Mouse (Mus musculus) hindbrain, embryonic 13.5 days (tissue): ENCODE measurements around the gene Adcy9. TPM values are rescaled to one million over a fixed set of nuclear protein-coding genes. Genes with fewer than 3 reads are reported as not detected.

ENCODE experiments used
- polyA plus RNA-seq: library from polyadenylated mRNA; unstranded; fragments of >200 nt; fragmentation: Nextera tagmentation; extraction: Ambion mirVana; gene quantifications from 2 replicates; pipeline ENCODE4 v1.2.1, GENCODE M21; 2015

Gene Adcy9
- polyA plus RNA-seq, 1 experiment from 2014 or later: 2.8 TPM

Other genes with a start within 250 kb of the Adcy9 start
- 41.2 and 41.6 TPM in 2 replicates for gene Crebbp, start 206.5 kb downstream of the Adcy9 start, polyA plus RNA-seq
- gene Srl, start 121.3 kb upstream of the Adcy9 start, polyA plus RNA-seq: 24.6 and 27.0 TPM in 2 replicates
- gene Tfap4, start 139.4 kb upstream of the Adcy9 start, polyA plus RNA-seq: 9.6 and 10.0 TPM in 2 replicates
- 21.8 and 22.5 TPM in 2 replicates for gene Glis2, start 174.2 kb upstream of the Adcy9 start, polyA plus RNA-seq
- gene Pam16, start 204.5 kb upstream of the Adcy9 start, polyA plus RNA-seq: 169 and 188 TPM in 2 replicates
- 6.3 and 7.3 TPM in 2 replicates for gene Vasn, start 219.4 kb upstream of the Adcy9 start, polyA plus RNA-seq
- 52.7 and 54.8 TPM in 2 replicates for gene Dnaja3, start 219.5 kb upstream of the Adcy9 start, polyA plus RNA-seq